Mouse (Mus musculus) spleen, postnatal 10 days (tissue): ENCODE data around the gene Gm4559.
"Not testable (repeated sequence)": the region's sequence is repeated elsewhere in the genome, so short reads cannot be mapped to it uniquely, and the experiment has no call there.

ENCODE experiments used
- DNase-seq, 2 experiments: peaks; one replicate each; pipeline ENCODE4 v3.0.0; 2021 to 2022; ENCODE audit warnings: low spot score in 2 of 2

The Gm4559 gene

DNA sequence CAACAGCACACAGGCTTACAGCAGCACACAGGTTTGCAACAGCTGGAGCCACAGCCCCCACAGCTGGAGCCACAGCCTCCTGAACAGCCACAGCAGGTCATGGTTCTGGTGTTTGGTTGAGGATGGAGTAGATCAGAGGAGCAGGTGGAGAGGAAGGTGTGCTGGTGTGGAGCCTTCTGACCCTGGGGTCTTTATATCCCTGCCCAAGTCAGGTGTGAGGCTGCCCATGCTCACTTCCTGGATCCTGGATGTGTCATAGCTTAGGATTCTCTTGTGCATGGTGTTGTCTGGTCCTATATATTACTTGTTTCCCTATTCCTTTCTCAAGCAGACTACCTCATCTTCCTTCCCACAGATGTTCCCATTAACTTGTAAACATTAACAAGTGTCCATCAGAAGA is at the start of gene Gm4559:
Gm4559 (minus strand) TSS at position 101 of the 400 bp plus-strand sequence.
- not testable (repeated sequence) for DNase-seq

DNA sequence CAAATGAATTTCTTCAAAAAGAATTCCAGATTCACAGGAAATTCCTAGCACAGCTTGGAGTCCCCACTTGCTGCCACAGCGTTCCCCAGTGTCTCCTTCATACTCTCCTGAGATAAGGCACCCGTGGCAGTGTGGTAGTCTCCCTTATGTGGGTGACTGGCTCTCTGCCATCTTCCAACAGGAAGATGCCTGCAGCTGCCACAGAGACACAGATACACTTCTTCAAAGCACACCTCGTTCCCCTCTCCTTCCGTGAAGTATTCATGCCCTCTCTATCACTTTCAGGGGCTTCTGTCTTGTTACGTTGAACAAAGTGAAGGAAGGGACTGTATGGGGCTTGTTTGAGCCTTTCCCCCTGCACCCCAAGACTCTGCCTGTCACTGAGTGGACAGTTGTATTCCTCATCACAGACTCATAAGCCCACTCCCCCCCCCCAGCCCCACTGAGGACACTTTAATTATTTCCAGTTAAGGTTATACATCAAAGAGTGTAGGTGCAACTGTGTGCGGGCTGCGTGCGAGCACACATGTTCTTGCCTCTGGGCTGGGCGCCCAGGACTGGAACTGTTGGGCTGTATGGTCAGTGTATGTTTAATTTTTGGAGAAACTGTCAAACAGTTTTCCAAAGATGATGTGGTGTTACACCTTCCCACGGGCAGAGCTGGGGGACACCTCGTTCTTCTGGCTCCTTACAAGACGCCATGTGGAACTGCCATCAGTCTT is 49.4 kb upstream of the Gm4559 start:
- no peak for DNase-seq

DNA sequence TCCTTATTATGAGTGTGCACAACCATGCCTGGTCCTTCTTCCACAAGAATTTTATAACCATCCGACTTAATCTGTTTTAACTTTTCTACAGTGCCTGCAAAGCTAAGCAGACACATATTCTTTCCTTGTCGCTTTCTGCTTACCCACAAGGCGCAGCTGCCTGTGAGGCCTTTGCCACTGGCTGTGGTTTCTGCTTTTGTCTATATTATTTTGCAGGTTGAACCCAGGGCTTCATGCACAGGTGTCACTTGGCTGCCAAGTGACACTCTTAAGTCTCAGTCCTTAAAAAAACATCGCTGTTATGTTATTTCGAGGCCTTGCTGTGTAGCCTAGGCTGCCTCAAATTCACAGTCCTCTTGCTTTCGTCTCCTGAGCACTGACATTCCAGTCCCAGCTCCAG is 48.5 kb upstream of the Gm4559 start:
- no peak for DNase-seq

DNA sequence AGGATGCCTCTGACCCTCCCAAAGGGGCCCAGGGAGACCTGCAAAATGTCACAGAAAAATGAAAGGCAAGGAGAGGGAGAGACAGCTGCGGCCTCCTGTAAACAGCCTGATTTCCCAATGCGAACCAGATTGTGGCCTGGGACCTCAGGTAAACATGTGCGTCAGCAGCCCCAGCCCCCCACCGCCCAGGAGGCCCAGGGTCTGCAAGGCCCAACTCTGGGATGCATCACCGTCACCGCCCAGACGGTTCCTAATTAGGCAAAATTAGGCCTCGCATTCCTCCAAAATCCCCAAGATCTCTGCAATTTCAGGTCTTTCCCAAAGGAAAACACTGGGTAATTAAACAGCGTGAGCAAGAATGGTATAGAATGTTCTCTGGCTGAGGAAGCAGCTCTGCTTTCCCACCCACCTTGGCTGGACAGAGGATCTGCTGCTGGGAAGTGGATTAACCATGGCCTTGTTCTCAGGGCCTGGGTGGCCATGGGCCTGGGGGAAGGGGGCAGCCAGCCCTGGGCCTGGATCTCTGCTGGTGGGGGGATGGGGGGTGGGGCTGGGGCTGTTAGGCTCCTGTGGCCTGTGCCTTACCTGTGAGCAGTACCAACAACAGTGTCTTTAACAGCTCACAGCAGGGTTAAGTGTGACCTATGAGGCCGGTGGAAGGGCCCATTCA is 47.6 kb upstream of the Gm4559 start:
- not testable (repeated sequence) for DNase-seq

DNA sequence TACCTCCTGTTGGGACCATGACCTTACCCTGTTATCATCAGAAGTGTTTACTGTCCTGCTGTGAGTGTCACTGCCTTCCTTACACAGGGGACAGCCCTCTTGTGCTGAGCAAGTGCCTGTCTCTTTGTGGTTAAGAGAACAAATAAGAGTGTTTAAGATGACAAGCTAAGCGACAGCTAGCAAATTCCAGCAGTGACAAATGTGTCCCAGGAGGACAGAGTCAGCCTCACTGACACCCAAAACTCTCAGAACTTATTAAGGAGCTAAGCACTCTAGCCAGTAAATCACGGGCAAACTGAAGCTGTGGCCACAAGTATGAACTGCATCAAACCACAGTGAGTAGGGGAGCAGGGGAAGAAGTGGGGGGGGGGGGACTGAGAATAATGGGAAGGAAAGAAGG is 46.7 kb upstream of the Gm4559 start:
- DNase-seq, result no peak

DNA sequence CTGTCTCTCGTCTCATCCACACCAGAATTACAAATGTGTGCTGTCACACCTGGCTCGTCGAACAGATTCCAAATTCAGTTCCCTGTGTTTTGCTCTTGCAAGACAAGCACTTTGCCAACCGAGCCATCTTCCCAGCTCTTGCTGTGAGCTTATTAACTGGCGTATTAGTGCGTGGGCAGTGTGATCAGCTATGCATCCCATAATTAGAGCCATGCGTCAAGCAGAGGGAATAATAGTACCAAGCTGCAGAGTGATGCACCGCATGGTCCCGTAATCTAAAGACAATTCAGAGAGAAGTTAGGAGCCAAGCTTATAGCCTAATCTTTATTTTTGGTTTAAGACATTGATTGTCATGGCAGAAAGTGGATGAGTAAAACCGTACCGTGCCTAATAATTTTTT is 45.0 kb upstream of the Gm4559 start:
- DNase-seq, result no peak

DNA sequence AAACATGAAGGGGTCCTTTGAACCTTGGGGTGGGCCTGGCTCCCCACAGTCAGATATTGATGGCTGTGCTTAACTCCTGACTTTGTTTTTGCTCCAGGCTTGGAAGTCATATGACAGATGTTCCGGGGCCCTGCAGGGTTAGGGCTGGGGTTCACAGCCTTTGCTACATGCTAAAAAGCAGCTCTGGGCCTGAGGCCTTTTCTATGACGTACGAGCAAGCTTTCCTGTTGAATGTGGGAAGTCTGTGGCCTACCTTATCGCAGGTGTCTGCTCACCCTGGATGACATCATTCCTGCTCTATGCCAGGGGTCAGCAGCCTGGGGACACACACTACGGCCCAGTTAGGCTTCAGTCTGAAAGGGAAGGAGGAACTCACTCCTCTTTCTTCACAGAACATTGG is 43.1 kb upstream of the Gm4559 start:
- no peak for DNase-seq

DNA sequence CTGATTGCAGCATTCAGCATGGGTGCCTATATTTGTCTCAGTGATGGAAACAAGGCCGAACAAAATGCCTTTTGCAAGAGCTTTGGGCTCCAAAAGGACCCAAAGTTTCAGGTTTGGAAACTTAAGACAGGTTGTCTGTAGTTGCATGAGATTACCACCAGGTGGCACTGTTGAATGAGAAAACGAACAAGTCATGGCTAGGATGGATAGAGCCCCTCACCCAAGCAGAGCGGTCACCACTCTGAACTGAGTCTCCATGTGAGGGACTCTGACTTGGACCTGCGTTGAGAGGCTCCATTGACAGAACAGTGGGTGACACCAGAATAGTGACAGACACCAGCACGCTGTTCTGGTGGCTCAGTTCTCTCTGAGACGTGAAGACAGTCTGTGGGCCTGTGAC is 42.4 kb upstream of the Gm4559 start:
- DNase-seq, result peak in 1 of 2 experiments; percentile 43

DNA sequence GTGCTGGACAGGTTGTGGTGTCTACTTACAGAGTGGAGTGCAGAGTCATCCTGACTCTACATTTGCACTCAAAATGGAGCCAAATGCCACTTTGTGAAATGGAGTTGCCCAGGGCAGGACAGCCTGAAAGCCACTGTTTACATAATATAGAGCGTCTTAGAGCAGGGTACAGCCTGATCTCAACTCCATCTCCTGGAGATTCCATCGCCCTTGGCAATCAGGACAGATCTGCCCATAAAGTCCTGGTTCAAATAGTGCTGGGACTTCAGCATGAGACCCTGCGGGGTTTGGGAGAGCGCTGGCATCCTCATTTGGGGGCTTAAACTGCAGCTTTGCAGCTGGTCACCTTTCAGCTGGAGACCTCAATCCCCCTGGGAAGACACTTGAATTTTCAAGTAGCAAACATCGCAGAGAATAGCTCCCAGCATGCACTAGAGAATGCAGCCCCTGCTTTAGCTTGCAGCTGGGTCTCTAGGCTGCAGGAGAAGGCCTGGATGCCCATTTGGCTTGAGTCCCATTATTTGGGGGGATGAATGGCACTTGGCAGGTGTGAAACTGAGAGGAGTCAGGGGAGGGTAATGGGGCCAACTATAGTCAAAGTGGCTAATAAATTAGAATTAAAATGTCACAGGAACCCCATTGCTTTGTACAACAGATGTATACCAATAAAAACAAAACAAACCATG is 40.6 kb upstream of the Gm4559 start:
- DNase-seq, result no peak

DNA sequence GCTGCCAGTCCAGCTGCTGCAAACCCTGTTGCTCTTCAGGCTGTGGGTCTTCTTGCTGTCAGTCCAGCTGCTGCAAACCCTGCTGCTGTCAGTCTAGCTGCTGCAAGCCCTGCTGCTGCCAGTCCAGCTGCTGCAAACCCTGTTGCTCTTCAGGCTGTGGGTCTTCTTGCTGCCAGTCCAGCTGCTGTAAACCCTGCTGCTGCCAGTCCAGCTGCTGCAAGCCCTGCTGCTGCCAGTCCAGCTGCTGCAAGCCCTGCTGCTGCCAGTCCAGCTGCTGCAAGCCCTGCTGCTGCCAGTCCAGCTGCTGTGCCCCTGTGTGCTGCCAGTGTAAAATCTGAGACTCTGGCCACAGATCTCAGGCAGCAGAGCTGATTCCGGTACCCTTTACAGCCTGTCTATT is 29.8 kb upstream of the Gm4559 start:
- not testable (repeated sequence) for DNase-seq

DNA sequence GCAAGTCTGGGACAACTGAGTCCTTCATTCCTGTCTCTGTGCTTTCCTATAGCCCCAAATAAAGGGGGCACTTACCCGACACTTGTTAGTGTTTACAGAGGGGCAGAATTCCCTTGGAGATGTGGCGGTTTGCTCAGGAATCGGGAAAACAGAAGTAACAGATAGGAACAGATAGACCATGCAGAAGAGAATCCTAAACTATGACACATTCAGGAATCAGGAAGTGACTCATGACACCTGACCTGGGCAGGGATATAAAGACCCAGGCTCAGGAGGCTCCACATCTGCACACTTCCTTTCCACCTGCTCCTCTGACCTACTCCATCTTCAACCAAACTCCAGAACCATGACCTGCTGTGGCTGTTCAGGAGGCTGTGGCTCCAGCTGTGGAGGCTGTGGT is 29.1 kb upstream of the Gm4559 start, which contains the start of gene Krtap5-4:
Krtap5-4 (plus strand) TSS at position 301 of the 400 bp plus-strand sequence.
- DNase-seq, result no peak

DNA sequence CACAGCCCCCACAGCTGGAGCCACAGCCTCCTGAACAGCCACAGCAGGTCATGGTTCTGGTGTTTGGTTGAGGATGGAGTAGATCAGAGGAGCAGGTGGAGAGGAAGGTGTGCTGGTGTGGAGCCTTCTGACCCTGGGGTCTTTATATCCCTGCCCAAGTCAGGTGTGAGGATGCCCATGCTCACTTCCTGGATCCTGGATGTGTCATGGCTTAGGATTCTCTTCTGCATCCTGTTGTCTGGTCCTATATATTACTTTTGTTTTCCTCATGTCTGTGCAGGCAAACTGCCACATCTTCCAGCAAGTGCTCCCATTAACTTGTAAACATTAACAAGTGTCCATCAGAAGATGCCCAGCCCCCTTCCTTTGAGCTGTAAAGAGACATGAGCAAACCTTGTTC is 22.9 kb upstream of the Gm4559 start, which contains the start of gene Krtap5-1:
Krtap5-1 (minus strand) TSS at position 101 of the 400 bp plus-strand sequence.
- not testable (repeated sequence) for DNase-seq

DNA sequence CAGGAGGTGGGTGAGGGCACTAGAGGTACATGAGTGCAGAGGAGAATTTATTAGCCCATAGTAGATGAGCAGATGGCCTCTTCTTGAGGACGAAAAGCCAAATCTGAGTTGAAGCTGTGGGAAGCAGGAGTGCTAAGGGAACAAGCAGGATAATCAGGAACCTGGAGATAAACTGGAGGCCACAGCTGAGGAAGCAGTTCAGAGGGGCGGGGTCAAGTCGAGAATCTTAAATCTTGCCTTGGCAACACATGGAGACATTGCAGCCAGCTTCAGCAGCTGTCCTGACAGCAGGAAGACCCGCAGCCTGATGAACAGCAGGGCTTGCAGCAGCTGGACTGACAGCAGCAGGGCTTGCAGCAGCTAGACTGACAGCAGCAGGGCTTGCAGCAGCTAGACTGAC is 21.9 kb upstream of the Gm4559 start:
- not testable (repeated sequence) for DNase-seq

DNA sequence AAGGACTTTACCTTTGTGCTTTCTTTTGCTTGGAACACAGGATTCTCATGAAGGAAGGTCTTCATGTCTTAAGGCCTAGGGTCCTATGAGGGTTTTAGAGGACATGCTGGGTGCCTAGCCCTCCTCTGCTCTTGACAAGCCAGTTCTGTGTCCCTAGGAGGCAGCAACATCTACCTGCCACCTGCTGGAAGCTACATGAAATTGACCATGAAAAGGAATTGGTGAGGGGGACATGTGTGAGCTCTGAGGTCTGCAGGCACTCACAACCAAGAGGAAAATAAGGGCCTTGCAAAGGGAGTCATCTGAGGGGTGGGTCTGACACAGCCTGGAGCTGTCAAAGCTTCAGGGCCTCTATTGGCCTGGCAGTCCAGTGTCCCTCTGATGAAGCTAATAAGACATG is 21.3 kb upstream of the Gm4559 start:
- DNase-seq, result no peak

DNA sequence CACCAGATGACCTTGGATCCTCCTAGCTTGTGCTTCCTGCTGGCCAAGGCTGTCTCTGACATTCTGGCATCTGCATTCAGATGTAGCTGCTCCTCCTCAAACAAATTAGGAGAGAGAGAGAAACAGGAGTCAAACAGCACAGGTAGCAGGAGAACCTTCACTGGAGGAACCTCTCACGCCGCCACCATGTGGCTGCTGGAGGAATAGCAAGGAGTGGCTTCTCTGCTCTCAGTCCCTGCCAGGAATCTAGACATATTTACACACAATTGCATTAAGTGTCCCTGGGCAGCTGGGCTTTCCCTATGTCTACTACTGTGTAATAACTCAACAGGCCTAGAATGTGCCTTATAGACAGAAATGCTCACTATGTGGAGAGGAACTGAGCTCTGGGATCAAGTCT is 19.7 kb upstream of the Gm4559 start:
- peak in 1 of 2 experiments; percentile 44 for DNase-seq

DNA sequence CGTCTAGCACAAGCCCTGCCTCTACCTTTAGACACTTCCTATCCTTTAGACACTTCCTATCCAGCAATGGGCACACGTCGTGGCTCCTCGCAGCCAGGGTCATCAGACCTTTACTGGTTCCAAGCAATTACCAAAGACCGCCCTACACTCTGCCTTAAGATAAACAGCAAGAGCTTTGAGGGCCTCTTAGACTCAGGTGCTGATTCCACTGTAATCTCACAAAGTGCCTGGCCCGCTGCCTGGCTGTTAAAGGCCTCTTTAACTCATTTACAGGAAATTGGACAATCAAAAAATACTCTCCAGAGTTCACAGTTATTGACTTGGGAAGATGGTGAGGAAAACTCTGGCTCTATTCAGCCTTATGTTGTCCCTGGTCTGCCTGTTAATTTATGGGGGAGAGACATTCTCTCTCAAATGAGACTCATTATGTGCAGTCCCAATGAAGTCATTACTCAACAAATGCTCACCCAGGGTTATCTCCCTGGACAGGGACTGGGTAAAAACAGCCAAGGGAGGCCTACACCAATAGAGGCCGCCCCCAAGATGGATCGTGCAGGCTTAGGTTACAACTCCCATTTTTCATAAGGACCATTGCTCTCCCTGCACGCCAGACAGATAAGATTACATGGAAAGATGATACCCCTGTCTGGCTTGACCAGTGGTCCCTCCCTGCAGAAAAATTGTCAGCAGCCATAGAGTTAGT is 11.9 kb upstream of the Gm4559 start:
- not testable (repeated sequence) for DNase-seq

DNA sequence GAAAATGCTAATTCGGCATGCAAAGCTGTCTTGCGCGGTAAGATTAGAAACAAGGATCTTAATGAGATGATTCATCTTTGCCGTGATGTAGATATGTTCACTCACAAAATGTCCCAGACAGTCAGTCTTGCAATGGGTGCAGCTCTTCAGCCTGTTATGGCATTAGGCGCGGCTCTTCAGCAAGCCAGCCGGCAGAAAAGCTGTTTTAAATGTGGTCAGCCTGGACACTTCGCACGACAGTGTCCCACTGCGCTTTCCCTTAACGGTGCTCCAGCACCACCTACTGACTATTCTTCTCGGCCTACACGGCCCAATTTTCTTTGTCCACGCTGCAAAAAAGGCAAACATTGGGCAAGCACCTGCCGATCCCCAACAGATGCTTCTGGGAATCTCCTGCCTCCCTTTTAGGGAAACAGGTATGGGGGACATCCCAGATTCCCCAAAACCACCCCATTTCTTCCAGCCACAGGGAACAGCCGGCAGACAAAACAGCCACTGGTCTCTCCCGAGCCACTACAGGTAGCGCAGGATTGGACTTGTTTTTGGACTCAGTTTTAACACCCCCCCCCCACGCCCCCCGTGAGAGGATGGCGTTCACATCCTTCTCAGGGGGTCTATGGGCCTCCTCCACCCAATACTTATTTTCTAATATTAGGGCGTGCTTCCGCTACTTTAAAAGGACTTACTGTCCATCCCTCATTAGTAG is 11.1 kb upstream of the Gm4559 start:
- DNase-seq, result no peak

DNA sequence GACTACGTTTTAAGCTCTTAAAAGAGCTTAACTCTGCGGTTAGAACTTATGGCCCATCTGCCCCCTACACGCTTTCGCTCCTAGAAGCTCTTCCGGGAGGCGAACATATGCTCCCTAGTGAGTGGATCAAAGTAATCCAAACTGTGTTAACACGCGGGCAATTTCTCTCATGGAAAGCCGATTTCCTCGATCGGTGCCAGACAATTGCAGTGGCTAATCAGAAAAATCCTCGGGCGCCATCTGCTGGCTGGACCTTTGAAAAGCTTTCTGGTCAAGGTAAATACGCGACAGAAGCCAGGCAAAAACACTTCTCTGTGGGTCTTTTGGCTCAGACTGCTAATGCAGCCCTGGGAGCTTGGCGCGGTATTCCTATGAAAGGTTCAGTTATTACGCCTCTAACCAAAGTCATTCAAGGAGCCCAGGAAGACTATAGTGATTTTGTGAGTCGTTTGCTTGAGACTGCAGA is 10.5 kb upstream of the Gm4559 start:
- DNase-seq, result peak; percentile 79 to 92

DNA sequence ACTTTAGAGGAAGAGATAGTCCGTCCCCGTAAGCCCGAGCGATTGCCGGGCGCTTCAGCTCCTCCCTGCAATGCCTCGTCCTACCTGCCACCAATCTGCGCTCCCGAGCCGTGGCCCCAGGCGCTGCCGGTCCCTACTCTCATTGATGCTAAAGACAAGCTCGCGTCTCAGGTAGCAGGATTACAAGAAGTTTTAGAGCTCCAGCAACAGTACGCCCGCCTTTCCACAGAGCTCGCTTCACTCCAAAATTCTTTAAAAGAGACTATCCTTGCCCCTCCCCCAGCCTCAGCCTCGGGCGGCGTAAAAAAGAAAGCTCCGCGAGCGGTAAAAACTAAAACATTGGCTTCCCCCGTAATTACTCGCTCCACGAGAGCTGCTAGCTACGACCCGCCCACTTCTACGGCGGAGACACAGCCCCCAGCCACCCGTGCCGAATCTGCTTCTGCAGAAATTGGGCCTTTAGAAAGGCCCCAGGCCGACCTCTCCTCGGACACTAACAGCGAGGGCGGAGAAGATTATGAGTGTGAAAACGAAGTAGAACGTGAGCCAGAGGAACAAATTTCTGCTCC is 9.9 kb upstream of the Gm4559 start:
- DNase-seq, result peak; percentile 29 to 67

DNA sequence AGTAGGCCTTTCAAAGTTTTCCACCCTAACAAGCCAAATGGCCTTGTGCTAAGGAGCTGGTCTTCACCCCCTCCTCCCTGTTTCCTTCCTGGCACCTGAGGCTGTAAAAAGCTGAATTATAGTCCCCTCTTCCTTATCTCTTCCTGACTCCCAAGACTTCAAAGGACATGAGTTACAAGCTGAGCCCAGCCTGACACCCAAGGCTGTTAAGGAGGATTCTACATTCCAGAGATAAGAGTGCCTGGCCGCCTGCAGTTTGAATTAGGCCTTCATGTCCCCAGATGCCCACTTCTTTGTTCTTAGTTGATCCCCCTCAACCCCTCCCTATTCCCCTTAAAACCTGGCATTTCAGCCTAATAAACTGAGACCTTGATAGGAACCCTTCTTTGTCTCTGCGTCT is 8.7 kb upstream of the Gm4559 start:
- DNase-seq, result not testable (repeated sequence)

DNA sequence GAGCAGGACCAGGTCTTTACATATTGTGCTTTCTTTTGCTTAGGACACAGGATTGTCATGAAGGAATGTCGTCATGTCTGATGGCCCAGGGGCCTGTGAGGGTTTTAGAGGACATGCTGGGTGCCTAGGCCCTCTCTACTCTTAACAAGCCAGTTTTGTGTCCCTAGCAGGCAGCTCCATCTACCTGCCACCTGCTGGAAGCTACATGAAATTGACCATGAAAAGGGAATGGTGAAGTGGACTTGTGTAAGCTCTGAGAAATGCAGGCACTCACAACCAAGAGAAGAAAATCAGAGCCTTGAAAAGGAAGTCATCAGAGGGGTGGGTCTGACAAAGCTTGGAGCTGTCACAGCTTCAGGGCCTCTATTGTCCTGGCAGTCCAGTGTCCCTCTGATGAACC is 5.1 kb upstream of the Gm4559 start:
- not testable (repeated sequence) for DNase-seq
